Mouse (Mus musculus) heart, adult 8-10 months (tissue): ENCODE measurements around the gene Efhb. TPM values are rescaled to one million over a fixed set of nuclear protein-coding genes. Genes with fewer than 3 reads are reported as not detected.

ENCODE experiments used
- DNase-seq: peaks from one replicate; pipeline ENCODE4 v3.0.0; 2022; ENCODE audit warnings: low spot score
- total RNA-seq, 4 experiments: library from RNA; stranded (reverse); gene quantifications; 2 replicates each; pipeline ENCODE4 v1.2.4; 2022

Gene Efhb
- under 1 TPM in 2 of 4 experiments, not detected in 2; 0.11 to 0.16 TPM for total RNA-seq

DNA sequence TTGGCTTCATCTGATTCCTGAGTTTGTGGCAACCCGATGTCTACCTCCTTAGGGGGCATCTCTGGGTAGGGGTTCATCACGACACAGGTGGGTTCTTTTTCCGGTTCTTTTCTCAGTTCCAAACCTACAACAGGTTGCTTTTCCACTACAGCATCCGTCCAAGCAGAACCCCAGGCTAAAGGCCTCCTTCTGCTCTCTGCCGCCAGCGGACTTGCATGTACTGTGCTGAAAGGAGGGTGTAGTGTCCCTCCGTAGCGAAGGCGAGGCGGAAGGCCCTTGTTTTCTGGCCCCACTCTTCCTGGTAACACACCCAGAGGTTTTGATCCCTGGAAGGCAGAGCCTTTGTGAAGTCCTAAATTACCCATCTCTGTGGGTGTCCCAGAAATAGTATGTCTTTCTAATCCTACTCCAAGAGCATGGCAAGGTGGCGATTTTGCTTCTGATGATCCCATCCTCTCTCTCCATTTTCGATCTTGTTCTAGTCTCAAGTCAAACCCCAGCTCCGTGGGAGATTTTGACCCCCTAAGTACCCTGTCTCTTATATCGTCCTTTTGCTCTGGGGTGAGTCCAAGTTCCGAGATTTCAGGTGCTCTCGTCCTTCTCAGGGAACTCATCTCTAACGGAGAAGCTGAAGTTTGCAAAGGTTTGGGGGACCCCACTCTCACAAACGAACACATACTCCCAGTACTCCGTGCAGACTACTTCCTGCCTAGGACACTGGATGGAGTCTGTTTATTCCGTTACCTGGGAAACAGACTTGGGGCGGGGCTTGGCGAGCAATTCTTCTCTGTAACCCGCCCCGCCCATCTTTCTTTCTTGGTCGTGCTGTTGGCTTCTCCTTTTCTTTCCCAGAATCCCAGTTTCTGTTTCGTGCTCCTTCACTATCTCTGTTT is at the start of gene Efhb:
Gene Efhb (minus strand): TSS at position 719 of the 893 bp plus-strand sequence.
- peak; percentile 92 for DNase-seq

DNA sequence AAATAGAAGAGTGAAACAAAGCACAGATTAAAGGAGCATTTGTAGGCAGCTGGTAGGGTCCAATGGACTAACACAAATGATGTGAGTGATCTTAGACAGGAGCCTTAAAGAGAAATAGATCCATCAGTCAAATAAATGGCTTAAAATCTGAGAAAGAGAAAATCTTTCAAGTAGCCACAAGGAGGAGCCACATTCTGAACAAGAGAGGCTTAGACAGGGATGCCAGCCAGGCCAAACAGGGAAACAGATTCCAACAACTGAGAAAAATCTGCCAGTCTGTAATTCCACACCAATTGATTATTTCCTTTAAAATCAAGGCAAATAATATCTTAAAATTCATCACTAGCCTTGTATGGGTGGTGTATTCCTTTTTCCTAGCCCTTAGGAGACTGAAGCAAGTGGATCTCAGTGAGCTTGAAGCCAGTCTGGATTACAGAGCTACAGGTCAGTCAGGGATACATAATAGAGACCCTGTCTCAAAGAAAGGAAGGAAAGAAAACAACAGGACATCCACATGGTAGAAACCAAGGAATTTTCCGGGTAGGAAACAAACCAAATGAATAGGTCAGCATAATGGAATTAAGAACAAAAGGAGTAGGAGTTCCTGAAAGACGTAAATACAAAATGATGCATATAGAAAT is 49.3 kb upstream of the Efhb start:
- peak; percentile 21 for DNase-seq

DNA sequence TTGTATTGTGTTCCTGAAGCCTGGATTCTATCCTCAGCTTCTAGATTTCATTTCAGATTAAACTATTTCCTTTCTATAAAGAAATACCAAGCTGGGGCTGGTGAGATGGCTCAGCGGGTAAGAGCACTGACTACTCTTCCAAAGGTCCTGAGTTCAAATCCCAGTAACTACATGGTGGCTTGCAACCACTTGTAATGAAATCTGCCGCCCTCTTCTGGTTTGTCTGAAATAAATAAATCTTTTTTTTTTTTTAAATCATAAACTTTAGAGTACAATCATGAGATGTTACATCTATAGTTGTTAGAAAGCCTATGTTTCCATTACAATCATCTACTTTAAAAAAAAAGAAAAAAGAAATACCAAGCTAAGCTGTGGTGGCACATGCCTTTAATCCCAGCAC is 39.8 kb upstream of the Efhb start:
- no peak for DNase-seq

DNA sequence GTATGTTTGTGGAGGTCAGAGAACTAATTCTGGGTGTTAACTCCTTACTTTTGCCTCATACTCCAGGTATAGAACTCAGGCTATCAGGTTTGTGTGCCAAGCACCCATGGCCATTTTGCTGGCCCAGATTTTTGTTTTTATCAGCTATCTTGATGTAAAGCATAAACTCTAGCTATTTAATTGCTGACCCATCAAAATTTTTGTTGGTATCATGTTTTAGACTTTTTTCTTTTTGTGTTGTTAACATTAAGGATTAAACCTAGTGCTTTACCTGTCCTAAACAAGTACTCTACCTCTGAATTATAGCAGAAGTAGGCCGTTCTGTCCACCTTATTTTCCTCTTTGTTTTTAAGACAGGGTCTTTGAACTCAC is 25.9 kb upstream of the Efhb start:
- DNase-seq, result no peak

DNA sequence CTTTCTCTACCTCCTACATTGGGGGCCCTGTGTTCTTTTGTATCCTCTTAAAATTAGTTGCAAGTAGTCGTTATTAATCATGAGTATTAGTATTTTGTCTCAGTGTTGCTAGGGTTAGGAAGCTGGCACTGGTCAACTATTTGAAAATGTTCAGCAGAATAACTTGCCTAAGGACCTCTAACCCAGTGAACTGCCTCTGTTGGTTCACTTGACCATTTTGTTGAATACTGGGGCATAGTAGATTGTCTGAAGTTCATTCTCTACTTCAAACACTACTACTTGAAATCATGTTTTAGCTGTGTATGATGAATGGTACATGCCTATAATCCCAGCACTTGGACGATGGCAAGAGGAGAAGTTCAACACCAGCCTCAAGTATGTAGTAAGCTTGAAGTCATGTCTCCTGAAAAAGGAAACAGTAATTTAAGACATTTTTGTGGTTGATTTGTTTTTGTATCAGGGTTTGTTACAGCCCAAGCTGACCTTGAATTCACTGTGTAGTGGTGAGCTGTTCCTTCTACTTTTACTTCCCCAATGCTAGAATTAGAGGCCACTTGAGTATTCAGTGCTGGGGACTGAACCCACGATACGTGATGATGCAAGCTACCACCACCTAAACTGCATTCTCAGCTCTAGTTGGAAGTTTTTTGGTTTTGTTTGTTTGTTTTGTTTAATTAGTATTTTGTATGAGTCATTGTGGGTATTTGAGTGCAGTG is 25.3 kb upstream of the Efhb start:
- no peak for DNase-seq

DNA sequence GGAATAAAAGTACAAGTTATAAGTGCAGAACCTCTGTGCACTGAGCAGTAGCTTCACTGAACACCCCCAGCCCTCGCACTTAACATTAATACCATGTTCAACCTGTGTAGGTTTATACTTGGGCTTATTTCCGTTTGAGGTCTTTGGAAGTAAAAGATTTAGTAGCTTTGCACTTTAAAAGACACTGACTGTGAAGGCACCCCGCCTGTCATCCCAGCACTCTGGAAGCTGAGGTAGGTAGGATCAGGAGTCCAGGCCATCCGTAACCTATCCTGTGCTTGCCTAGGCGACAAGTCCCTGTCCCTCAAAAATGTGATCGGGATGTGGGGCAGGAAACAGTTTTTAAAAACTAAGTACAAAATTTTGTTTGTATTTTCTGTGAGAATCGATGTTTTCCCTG is 17.3 kb upstream of the Efhb start:
- DNase-seq, result no peak

DNA sequence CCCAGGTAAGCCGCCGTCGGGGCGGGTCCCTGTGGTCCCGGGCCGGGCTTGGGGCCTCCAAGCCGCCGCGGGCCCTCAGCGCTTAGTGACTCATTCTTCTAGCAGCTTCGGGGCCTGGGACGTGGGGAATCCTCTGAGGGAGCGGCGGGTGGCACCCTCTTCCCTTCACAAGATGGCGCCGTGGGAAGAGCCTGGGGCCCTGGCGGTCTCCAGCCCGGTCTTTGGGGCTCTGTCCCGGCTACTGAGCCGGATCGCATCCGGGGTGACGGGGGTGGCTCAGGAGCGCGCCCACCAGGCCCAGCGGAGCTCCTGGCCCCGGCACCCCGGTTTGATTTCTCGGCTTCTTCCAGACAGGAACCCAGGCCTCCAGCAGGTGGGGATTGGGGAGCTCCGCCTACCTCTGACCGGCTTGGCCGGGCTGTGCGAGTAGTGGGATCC is 16.5 kb upstream of the Efhb start:
- DNase-seq, result peak; percentile 22

DNA sequence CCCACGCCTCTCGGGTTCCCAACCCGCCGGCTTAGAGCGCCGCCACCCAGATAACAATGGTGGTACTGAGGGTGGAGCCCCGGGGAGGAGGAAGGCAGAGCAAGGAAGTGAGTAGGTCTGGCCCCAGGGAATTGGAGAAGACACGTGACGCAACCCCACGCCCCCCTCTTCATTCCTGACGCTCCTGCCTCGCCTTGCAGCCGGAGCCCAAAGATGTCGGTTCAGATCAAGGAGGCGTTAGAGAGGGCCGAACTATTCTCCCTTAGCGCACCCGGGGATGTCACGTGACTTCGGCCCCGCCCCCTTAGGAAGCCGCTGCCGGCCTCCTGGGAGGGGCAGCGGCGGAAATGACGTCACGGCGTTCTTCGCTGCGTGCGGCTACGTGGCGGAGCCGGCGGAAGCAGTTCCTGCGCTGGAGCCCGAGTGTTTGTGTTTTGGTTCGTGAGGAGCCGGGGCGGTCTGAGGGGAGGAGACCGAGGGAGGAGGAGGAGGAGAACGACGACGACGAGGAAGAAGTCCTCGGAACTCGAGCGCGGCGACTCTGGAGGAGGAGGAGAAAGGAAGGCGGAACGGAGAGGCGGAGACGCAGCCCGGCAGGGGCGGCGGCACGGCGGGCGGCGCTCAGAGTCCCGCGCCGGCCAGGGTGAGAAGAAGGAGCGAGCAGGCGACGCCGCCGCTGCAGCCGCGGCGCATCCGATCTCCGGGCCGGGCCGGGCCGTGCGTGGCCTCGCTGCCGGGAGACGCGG is 15.9 kb upstream of the Efhb start, which contains the start of gene Rab5a:
Gene Rab5a (plus strand): TSS at position 377 of the 746 bp plus-strand sequence.
- DNase-seq, result peak; percentile 99

DNA sequence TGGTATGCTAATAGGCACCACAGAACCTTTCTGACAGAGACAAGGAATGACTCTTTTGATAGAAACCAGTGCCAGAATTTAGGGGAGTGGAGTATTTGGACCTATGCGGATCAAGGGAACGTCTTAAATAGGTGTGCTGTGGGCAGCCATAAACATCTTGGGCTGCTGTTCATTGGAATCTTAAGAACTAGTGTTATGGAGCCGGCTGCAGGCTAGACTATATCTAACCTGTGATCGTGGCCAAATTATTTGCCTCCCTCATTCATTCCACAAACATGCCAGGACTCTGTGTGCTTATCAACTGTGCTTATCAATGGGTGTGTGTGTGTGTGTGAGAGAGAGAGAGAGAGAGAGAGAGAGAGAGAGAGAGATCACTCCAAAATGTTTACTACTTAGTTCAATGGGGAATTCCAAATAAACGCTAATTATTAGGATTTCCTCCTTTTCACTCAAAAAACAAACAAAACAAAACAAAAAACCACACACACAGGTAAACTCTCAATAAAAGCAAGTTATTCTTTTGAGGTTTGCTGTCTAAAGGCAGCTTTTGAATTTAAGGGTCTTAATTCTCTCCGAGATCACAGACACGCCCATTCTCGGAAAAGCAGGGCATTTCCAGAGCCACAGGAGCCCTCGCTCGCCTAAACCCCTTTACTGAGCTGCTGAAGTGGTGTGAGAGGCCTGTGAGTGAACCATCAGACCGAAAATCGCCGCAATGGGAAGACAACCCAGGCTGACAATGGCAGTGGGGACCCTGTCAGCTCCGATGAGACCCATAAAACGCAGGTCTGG is 15.1 kb upstream of the Efhb start:
- DNase-seq, result no peak

DNA sequence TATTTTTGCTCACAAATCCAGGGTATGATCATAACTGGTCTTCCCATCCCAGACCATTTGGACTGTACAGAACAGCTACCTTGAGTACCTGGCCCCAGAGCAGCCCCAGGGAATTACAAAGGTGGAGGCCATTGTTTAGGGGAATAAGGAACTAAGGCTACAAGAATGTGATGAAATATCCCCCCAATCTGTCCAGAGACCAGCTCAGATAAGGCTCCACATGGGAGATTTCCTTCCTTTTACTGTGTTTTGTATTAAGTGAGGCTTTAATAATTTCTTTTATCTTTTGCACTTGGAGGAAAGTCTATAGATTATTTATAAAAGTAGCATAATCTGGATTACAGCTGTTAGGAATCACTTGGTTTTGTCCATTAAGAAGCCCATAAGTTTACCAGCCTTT is 5.6 kb upstream of the Efhb start:
- DNase-seq, result no peak

DNA sequence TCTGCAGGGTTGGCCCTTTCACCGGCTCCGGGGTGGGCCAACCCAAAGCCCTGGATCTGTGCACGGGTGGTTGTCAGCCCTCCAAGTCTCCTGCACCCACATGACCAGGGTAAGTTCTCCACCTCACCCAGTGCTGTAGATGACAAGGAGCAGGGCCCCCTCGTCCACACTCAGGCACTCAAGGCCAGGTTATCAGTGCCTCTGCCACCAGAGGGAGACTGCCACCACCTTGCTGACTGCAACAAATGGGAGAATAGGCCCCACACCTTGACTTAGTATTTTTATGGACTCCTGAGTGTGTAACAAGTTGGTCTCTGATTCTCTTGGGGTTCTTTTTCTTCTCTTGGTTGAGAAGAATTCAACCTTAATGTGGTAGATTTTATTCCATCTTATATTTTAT is 2.4 kb upstream of the Efhb start:
- DNase-seq, result no peak

DNA sequence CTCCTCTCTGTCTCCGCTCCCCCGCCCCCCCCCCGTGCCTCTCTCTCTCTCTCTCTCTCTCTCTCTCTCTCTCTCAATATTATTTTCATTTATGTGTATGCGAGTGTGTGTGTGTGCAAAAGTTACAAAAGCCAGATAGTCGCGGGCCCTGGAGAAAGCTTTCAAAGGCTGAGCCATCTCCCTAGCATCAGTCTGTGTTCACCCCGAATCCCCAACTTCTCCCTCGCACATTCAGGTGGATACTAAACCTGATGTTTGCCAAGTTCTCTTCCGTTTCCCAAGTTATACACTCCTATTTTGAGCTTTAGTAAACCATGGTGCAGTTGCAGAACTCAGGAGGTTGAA is 347 bp upstream of the Efhb start:
- DNase-seq, result no peak

DNA sequence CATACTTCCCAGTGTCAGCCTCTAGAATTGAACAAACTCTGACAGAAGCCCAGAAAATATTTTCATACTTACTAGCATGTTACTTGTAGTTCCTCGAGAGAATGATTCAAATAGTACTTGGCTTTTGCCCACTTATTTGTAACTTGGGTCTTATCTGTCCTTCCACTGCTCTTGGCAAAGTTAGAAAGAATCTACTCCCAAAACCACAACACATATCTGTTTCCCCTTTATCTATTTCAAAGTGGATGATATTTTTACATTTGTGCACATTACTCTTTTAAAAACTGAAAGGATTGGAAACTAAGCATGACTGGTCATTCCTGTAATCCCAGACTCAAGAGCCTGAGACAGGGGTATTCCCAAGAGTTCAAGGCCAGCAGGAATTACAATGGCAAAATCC is 6.4 kb downstream of the Efhb start:
- no peak for DNase-seq

DNA sequence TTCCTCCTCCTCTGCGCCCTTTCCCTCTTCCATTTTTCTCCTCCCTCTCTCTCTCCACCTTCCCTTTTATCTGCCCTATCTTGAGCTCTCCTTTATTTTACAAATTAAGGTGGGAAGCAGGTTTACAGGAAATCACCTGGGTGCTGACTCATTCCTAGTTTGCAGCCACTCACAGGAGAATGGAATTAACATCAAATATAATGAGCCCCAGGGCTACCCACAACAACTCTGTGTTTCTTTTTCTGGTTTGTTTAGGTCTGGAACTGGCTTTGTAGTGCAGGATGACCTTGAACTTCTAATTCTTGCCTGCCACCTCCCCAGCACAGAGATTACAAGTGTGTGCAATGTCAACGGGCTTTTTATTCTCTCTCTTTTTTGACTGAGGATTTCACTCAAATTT is 7.0 kb downstream of the Efhb start:
- no peak for DNase-seq

DNA sequence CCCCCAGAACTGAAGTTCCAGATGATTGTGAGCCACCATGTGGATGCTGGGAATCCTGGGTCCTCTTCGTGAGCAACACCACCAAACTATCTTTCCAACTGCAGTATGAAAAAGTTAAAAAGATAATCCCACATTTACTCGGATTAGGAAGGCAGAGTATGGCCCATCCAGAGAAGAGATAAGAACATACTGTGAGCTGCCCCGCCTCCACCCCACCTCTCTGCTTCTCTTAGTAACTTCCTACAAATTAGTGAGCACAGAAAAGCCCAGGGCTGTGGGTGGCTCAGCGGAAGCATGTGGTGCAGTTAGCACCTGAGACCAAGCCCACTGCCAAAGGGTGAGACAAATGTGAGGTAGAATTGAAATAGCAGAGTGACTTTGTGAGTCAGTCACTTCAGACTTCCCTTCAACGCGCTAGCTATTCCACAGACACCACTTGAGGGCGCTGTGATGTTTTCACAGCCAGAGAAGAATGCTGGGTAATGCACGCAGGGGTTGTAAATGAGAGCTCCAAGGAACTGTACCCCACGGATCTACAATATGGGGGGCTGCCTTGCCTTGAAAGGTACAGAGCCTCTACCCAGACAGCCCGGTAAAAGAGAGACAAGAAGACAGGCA is 60.3 kb downstream of the Efhb start:
- peak; percentile 23 for DNase-seq

DNA sequence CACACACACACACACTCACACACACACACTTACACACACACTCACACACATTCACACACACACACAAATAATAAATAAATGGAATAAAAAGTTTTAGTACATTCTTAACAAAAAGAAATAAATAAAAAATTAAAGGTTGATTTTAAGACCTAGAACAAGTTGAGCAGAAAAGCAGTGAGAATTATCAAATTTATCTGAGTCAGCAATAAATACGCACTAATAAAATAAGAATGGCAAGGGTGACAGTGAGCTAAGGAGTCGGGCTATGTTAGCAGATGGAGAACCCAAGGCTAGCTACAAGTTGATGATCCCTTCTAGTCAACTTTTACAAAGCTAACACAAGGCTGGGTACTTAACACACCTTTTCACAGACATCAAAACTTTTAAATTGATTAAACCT is 69.9 kb downstream of the Efhb start:
- no peak for DNase-seq

DNA sequence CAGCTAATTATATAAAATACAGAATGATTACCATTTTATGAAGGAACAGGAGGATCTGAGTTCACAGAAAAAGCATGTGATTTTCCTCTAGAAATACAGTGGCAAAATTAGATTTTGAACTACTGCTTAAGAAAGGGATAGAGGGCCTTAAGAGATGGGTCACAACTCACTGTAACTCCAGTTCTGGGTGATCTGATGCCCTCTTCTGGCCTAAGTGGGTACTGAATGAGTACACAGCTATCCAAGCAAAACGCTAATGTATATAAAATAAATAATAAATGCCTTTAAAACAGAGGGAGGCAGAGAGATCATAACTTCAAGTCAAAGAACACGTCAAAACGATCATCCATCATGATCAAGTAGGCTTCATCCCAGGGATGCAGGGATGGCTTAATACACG is 73.6 kb downstream of the Efhb start:
- DNase-seq, result no peak

DNA sequence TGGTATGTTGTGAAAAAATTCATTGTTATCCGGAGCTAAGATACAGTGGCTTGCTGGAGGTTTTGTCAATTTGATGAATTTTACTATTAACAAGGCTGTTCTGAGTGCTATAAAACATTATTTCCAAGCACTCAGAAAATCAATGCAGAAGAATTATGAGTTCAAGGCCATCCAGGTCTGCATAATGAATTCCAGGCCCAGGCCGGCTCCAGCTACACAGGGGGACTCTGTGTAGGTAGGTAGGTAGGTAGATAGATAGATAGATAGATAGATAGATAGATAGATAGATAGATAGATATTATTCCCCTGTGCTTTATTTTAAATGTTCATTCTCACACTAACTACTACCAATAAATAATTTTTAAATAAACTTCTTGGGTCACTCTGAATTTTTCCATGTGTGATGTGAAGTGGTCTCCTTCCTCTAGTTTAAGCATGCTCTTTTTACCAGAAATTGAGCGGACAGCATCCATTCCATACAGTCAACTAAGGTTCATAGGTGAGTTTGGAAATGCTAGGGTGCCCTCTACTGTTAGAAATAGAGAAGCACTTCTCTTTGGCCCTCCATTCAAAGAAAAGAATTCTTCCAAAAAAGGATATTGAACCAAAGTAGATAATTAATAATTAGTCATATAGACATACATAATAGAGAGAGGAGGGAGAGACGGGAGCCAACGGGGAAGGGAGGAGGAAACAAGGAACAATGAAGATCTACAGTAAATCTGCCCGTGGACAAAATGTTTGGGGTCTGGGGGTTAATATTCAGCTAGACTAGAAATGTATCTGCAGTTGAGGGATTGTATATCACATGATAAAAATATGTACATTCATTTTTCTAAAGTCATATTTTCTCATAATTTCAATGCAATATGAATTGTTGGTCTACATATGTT is 75.3 kb downstream of the Efhb start:
- DNase-seq, result no peak

DNA sequence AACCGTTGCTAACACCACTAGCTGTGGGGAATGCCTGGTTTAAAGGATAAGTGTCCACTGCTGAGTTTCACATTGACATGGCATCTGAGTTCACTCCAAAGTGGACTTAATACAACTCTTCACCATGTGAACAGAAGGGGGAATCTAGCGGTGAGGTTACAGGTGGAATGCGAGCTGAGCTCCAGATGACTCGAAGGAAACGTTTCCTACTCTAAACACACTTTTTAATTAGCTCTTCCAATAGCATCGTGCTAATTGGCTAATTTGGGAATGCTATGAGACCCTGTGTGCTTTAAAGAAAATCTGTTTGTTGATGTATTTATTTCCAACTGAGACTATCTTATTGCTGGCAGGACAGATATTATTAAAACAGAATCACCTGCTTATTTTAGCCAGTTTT is 76.3 kb downstream of the Efhb start:
- no peak for DNase-seq

DNA sequence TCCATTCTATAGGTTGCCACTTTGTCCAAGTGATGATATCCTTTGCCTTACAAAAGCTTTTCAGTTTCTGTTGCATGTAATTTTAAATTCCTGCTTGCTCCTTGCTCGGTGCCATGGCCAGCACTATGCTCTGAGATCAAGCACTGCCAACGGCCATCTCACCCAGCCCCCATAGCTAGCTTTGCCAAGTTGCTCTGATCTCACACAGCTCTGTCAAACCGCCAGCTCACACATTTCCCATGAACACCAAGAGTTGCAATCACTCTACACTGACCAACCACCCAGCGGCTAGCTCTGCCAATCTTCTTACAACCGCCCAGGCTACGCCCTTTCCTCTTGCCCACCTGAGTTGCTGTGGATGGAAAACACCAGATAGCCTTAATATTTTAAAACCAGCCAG is 99.0 kb downstream of the Efhb start:
- no peak for DNase-seq
